Mouse (Mus musculus) thymus, postnatal 36 days (tissue): Measurements from ENCODE around the gene Trim67.

Experiments
- DNase-seq, 2 experiments: peaks; one replicate each; pipeline ENCODE4 v3.0.0; 2022; ENCODE audit warnings: mixed read lengths in 2 of 2

Trim67 gene

DNA sequence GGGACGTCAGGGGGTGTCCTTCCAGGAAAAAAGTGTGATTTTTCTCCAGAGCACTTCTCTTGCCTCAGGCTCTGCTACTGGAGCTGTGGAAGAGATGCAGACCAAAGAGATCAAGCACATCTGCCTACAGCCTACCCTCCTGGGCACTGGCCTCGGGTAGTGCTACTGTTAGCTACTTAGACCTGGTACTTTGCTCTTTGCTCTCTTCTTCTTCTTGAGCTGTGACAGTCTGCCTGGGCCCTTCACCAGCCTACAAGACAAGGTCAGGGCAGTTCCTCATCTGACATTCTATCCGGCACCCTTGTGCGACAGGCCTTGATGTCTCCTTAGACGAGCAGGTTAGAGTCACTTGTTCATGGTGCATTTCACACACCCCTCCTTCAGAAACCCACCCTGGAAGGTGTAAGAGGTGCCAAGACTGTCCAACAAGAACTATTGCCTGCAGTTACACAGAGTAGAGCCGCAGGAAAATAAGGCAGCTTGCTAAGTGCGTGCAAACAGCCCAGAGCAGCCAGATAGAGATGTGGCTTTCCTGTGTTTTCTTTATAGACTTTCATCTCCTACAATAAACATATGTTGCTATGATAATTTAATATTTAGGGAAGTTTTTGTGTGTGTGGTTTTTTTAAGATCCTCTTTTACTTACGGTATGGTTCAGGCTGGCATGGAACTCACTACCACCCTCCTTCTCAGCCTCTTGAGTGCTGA, 3.0 kb downstream of the Trim67 start:
- no peak for DNase-seq

DNA sequence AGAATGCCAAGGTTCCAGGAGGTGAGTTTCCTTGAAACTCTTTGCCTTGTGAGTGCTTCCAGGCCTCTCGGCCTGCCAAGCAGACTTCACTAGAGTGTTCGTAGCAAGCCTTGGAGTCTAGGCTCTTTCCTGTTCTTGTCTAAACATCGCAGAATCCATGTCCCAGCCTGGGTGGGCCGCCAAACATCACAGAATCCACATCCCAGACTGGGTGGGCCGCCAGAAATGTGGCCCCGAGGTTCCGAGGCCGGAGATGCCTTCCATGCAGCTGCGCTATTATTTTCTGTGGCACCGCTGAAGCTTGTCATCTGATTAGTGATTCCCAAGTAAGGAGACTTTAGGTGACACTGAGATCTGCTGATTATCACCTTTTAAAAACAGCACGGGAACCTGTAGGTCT, 7.7 kb downstream of the Trim67 start:
- DNase-seq: no peak

DNA sequence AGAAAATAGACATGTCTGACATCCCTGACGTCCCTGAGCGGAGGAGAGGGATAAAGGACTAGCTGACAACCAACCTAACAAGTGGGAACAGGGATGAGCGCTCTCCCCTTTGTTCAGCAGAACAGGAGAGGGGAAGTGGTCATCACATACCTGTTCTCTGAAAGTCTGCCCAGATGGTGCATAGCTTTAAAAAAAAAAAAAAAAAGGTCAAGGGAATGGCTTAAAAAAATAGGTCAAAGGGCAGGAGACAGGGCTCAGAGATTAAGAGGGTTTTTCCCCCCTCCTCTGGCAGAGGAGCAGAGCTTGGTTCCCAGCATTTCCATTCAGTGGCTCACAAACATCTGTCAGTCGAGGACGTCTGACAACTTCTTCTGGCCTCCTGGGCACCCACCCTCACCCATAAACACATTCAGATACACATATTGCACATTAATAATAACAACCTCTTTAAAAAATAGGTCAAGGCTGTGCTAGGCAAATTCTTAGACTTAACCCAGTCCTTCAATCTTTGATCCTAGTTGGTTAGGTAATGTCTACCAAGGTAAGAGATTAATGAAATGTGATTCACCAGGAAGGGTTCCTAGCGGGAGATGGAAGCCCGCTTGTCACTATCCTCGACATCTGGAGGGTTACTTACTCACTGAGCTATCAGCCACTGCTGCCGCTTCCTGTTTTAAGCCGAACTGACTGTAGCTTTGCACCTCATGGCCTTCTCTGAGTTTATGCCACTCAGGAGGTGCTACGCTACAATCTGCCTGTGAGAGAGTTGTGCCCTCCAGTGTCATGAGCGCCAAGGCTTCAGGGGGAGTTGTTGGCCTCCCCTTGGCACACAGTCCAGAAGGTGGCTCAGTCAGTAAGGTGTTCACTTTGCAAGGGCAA, 11.2 kb downstream of the Trim67 start:
- no peak for DNase-seq

DNA sequence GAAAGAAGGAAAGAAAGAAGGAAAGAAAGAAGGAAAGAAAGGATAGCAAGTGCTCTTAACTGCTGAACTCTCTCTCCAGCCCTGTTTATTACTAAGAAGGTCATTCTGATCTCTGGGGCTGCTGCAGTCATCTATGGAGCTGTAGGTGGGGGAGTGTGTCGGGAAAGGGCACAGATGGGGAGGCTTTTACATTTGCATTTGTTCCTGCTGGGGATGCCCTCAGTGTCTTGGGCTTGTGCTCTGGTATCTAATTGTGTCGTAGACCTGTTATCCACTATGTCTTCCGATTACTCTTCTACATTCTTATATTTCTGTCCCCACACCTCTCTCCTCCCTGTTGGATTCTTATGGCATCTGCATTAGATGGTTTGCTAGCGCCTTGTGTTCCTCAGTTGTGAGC, 13.1 kb downstream of the Trim67 start:
- no peak for DNase-seq

DNA sequence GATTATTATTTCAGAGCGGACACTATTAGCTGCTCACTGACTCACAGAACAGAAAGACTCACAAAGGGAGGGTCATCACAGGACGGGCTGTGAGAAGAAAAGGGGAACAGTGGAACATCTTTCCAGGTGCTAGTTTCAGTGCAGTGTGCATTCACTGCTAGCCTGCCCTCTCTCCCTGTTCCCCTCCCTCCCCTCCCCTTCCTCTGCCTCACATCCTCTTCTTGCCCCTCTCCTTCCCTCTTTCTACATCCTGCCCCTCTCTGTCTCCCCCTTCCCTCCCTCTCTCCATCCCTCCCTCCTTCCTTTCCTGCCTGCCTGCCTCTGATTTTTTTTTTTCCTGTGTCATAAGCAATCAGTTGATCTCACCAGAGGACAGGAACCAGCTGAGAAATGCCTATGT, 16.5 kb downstream of the Trim67 start:
- no peak for DNase-seq

DNA sequence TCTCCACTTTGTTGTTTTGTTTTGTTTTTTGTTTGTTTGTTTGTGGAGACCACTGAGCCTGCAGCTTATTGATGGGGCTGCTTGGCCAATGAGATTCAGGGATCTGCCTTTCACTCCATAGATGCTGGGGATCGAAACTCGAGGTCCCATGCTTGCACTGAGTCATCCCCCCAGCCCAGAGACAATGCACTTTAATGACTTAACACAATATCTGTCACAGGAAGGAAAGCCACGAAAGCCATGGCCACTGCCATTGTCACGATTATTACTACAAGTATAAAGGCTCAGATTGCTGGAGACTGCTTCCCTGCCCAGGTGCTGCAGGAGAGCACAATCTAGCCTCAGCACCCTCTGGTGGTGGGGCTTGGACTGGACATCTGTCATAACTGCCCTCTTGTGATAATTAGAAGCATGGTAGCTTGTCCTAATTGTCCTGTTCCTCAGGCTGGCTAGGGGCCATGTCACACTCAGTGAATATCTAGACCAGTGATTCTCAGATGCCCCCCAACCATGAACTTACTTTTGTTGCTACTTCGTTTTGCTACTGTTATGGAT, 17.2 kb downstream of the Trim67 start:
- no peak for DNase-seq

DNA sequence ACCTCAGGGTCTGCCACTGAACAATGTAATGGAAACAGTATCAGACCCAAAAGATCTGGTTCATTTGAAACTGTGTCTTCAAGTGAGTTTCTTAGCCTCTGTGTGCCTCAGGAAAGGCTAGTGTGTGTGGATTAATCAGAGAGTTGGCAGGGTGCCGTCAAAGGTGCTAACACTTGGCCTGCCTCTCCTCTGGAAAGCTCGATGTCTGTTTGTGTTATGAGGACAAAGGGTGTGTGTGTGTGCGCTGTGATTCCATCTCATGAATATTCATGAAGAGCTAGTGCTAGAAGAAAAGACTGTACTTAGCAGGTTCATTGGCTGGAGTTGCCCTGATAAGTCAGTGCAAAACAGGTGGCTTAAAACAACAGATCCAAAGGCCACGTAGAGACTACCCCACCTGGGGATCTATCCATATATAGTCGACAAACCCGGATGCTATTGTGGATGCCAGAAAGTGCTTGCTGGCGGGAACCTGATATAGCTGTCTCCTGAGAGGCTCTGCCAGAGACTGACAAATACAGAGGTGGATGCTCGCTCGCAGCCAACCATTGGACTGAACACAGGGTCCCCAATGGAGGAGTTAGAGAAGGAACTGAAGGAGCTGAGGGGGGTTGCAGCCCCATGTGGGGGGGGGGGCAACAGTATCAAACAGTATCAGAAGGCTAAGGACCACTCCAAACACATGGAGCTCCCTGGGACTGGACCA, 17.9 kb downstream of the Trim67 start:
- DNase-seq: no peak

DNA sequence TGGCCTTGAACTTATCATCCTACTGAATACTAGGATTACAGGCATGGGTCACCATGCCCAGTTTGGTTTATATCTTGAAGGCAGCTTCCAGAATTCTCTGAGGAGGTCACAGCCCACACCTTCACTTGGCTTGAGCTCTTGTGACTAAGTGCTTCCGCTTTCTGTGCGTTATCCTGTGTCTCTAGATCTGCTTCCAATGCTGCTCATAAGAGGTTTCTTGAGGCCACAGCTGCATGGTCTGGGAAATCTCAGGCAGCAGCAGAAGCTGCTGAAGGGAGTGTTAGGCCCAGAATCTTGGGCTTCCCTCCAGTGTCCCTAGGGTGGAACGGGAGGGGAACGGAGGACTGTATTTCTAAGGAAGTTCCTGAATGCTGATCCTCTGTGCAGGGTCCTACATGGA, 20.4 kb downstream of the Trim67 start:
- no peak for DNase-seq

DNA sequence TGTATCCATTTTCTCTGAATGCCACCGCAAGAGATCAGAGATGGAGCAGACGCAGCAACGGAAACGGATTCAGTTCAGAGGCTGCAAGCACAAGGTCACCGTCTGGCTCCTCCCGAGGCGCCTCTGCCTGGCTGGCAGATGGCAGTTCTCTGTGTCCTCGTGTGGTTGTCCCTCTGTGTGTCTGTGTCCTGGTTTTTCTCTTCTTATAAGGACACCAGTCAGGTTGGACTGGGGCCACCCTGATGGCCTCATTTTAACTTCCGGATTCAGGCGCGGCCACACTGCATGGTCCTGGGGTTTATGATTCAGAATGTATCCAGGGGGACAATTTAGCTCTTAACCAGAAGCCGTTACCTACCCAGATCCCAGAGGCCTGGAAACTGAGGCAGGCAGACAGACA, 23.0 kb downstream of the Trim67 start:
- DNase-seq: no peak

DNA sequence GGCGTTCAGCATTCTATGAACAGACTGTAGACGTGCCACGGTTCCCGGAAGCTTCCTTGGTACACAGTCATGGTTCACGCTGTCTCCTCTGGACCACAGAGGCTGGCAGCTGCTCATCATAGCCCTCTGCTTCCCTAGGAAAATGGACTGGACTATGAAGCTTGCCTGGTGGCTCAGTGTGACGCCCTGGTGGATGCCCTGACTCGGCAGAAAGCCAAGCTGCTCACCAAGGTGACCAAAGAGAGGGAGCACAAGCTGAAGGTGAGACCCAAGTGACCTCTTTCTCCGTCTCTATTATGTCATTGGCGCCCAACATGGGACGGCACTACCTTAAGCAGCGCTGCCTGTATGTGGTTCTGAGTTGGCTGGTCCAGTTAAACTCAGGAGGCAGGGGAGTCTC, 24.0 kb downstream of the Trim67 start:
- DNase-seq: no peak

DNA sequence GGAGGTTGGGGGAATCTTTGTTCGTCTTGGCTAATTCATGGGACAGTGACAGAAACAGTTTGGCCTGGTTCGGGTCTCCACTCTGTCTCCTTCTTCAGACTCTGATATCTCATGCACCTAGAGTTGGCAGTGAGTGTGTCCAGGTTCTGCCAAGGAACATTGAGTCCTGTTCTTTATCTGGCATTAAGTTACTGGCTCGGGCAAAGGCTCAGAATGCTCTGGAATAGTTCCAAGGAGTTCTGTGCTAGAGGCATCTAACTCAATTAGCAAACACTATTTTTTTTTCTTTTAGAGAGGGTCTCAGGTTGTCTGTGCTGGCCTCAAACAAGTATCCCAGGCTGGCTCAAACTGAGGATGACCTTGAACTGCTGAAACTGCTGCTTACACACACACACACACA, 24.5 kb downstream of the Trim67 start:
- no peak for DNase-seq

DNA sequence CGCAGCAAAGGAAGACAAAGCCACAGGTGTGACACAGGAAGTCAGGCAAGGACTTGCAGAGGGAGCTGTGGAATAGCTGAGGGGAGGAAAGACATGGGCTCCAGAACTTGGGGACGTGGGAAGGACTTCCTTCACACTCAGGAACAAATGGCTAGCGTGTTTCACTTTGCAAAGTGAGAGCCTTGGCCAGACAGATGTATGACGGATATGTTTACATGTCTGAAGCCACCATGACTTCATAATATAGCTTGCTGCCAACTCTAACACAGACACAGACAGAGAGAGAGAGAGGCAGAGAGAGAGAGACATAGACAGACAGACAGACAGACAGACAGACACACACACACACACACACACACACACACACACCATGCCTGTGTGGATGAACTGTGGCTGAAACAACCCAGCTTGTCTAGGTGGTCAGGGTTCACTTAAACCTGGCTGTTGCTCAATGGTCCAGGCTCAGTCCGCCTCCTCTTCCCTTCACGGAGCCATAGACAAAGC, 26.8 kb downstream of the Trim67 start:
- DNase-seq: no peak

DNA sequence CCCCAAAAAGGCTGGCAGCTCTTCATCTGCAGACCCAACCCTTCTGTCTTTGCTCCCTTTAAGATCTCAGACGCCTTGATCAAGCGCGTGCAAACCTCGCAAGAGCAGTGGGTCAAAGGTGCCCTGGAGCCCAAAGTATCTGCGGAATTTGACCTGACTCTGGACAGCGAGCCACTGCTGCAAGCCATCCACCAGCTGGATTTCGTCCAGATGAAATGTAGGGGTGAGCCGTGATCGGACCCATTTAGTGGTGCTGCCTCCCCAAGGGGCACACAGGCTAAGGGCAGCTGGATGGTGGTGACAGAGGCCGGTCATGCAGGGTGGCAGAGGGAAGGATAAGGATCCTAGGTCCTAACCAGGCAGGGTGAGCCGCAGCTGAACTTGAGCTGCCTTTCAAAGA, 27.2 kb downstream of the Trim67 start:
- no peak for DNase-seq

DNA sequence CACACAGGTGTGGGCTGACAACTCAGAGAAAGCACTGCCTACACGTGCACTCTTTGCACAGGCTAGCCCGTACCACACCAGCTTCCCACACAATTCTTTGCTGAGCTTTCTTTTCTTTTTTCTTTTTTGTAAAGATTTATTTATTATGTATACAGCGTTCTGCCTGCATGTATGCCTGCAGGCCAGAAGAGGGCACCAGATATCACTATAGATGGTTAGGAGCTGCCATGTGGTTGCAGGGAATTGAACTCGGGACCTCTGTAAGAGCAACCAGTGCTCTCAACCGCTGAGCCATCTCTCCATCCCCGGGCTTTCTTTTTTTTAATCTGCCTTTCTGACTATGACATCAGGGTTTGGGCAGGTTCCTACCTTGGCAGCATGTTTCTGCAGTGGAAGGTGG, 30.6 kb downstream of the Trim67 start:
- no peak for DNase-seq

DNA sequence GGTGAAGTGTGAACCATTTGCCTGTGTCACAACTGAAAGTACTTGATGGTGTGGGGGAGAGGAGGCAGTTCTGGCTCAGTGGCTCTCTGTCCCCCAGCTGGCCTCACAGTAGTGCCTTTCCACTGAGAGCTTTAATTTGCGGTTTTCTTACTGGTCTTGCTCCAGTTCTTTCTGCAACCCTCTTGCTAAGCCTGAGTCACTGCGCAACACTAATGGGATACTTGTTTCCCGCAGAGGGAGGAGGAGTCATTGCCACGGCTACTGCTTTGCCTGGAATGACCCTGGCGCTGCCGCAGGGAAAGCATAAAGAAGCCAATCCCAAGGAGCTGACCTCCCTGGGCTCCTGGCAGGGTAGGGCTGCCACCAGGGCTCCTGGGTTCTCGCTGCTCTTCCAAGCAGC, 33.8 kb downstream of the Trim67 start:
- no peak for DNase-seq

DNA sequence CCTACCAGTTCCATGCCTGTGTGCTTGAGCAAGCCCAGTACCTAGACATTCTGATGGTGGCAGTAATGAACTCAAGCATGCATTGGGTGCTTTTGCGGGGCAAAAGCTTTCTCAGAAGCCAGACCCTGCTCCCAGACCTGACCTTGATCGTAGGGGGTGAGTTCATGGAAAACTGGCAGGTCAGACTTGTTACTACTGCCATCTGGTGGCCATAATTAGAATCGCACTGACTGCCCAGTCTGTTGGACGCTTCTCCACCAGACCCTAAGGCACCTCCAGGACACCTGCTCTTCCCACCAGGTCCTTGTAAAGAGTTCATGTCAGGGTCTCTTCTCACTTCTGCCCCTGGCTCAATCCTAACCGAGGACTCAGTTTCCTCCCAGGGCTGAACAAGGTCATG, 34.5 kb downstream of the Trim67 start:
- DNase-seq: peak; percentile 19 to 26

DNA sequence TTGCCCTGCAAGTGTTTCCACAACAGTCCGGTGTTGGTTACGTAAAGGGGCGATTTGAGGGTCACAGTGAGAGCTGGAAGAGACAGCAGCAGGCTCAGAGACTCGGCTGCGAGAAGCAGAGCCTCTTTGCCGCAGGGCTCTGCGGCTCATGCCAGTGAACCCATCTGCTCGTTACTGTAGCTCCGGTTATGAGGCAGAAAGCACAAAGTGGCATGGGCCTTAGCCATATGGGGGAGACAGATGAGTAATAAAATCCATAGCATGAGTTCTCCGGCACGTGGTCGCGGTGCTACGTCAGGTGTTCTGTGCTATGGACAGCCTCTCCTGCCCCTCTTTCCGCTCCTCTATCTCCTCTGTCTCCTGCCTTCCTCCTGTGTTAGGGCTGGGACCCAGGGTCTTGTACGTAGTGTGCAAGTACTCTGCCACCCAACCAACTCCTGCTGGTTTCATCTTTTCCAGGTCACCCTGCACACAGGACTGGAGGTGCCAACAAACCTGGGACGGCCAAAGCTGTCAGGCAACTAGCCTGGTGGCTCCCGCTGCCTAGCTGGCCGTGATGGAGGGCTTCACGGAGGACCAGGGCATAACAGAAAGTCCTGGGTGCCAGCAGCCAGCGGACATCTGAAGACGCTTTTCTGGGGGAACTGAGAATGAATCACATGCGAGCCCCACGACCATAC, 35.8 kb downstream of the Trim67 start:
- DNase-seq: no peak

DNA sequence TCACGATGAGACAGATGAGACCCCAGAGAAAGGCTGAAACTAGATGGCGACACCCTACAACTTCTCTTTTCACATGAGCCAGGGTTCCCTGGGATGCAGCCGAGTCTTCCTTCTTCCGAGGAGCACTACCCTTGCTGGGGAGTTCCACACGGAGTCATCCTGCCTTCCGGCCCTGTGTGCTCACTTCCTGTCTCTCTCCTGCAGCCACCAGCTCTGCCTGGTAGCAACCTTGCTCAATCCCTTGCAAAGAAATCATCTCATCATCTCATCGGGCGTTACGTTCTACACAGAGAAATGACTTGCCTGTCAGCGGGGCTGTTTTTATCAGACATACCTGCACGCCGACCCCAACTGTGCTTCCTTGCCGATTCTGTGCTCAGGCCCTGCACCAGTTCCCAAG, 37.2 kb downstream of the Trim67 start:
- DNase-seq: no peak

DNA sequence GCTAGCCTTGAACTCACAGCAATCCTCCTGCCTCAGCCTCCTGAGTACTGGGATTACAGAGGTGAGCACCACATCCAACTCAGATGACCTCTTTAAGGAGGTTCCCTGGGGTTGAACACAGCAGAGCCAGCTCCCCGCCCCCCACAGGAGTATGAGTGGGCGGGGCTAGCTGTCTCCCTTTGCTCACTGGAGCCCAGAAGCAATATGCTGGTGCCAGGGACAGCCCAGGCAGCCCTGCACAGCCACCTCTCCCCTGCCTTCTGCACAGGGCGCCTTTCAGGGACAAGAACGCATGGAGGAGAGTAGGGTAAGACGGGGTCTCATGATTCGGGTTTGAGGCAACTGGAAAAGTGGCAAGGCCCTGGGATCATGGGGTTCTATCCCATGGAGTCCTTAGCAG, 38.6 kb downstream of the Trim67 start:
- no peak for DNase-seq

DNA sequence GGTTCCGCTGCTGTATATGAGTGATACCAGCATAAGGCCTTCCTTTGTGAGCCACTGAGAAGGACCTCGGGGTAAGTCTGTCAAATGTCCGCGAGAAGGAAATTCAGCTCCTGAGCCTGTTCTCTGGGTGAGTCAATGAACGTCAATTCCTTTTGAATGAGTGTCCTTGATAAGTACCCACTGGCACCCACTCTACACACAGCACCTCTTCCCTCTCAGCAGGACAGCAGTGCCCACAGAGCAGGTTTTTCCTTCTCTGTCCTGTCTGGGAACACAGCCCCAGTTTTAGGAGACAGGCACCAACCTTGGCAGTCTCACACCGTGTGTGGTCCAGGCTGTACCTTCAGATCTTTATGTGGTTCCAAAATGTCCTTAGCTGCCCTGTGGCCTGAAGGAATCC, 39.0 kb downstream of the Trim67 start:
- no peak for DNase-seq

DNA sequence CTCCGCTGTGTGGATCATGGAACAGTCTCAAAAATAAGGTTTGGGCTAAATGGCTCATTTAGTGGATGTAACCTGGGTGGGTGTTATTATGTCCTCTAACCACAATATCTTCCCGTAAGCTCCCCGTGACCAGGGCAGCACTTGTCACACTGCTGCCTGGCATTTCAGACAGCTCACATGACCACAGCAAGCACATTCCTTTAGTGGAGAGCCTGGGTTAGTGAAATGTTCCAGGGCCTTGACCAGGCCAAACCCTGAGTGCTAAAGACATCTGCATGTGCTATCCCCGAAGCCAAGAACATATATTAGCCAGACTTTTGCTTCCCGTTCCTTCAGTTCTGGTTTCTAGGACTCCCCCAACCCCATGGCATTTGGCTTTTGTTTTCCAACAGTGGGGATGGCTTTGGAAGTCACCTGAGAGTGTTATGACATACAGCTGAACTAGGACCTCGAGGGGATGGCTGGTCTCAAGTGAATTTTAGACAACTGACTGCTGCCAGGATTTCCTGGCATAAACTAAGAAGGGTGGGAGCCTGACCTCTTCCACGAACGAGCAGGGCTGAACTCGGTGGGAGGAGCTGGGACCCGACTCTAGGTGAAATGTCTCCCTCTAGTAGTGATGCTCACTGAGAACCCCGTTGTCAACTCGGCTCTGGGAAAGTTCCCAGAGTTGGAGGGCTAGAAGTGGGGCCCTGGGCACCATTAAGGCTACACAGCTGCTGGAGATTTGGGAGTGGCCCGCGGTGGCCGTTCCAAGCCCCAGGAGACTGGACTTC, 40.7 kb downstream of the Trim67 start:
- no peak for DNase-seq

DNA sequence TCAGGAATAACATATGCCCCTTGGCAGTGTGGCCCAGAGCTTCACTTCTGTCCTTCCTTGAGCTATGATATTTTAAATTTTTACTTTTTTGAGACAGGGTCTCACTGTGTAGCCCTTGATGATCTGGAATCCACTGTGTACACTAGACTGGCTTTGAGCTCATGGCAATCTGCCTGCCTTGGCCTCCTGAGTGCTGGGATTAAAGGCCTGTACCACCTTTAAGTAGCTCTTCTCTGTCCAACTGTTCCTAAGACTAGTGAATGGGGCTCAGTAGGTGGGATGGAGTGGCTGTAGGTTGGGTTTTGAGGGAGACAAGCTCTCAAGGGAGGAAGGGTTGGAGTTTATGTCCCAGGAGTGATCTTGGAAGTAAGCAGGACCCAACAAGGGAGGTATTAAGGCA, 43.0 kb downstream of the Trim67 start:
- no peak for DNase-seq
